Mouse (Mus musculus) forelimb bud, embryonic 11.5 days (tissue): Measurements from ENCODE around the gene Cdk2ap2.
"Not testable (repeated sequence)": the region's sequence is repeated elsewhere in the genome, so short reads cannot be mapped to it uniquely, and the experiment has no call there.

Experiments
- DNase-seq: peaks from one replicate; pipeline ENCODE4 v3.0.0-alpha.2; 2012; ENCODE audit warnings: low read depth, low spot score

Gene Cdk2ap2

GRCm38 (mm10) chr19:4066877-4067276 is 30.1 kb upstream of the Cdk2ap2 start:
- DNase-seq, result no peak

GRCm38 (mm10) chr19:4068242-4068641 is 28.7 kb upstream of the Cdk2ap2 start:
- not testable (repeated sequence) for DNase-seq

GRCm38 (mm10) chr19:4068717-4069410 is 28.1 kb upstream of the Cdk2ap2 start:
- DNase-seq, result no peak

GRCm38 (mm10) chr19:4070311-4070710 is 26.7 kb upstream of the Cdk2ap2 start:
- DNase-seq, result no peak

- DNase-seq, result no peak
These were observed 26.2 kb upstream of the Cdk2ap2 start for GRCm38 (mm10) chr19:4070756-4071155.

- DNase-seq, result no peak
These were observed 25.6 kb upstream of the Cdk2ap2 start for GRCm38 (mm10) chr19:4071406-4071805.

- DNase-seq, result no peak
These were observed 24.1 kb upstream of the Cdk2ap2 start for GRCm38 (mm10) chr19:4072706-4073424.

GRCm38 (mm10) chr19:4075531-4075930 is 21.5 kb upstream of the Cdk2ap2 start:
- DNase-seq, result no peak

GRCm38 (mm10) chr19:4079594-4079993 is 17.4 kb upstream of the Cdk2ap2 start:
- DNase-seq, result no peak

- no peak for DNase-seq
These were observed 16.4 kb upstream of the Cdk2ap2 start for GRCm38 (mm10) chr19:4080511-4081009.

- no peak for DNase-seq
These were observed 15.6 kb upstream of the Cdk2ap2 start, which contains the start of gene Cabp2 for GRCm38 (mm10) chr19:4081394-4081793. TSS of gene Cabp2 (plus strand) at chr19:4081578.

GRCm38 (mm10) chr19:4082219-4082965 is 14.6 kb upstream of the Cdk2ap2 start:
- no peak for DNase-seq

GRCm38 (mm10) chr19:4083316-4083715 is 13.7 kb upstream of the Cdk2ap2 start:
- DNase-seq, result no peak

GRCm38 (mm10) chr19:4083826-4084225 is 13.2 kb upstream of the Cdk2ap2 start:
- DNase-seq, result no peak

- no peak for DNase-seq
These were observed 12.0 kb upstream of the Cdk2ap2 start for GRCm38 (mm10) chr19:4084984-4085383.

- DNase-seq, result no peak
These were observed 10.8 kb upstream of the Cdk2ap2 start for GRCm38 (mm10) chr19:4086156-4086555.

GRCm38 (mm10) chr19:4087090-4087489 is 9.9 kb upstream of the Cdk2ap2 start:
- DNase-seq, result no peak

- no peak for DNase-seq
These were observed 8.8 kb upstream of the Cdk2ap2 start for GRCm38 (mm10) chr19:4088146-4088545.

- no peak for DNase-seq
These were observed 7.9 kb upstream of the Cdk2ap2 start for GRCm38 (mm10) chr19:4089128-4089527.

- no peak for DNase-seq
These were observed 6.5 kb upstream of the Cdk2ap2 start for GRCm38 (mm10) chr19:4090446-4090845.

GRCm38 (mm10) chr19:4091383-4091782 is 5.6 kb upstream of the Cdk2ap2 start:
- DNase-seq, result no peak

GRCm38 (mm10) chr19:4092750-4093149 is 4.2 kb upstream of the Cdk2ap2 start:
- no peak for DNase-seq
